Mouse (Mus musculus) embryonic facial prominence, embryonic 14.5 days (tissue): ENCODE results near the gene Mllt6. TPM values are rescaled to one million over a fixed set of nuclear protein-coding genes. Genes with fewer than 3 reads are reported as not detected.
"Not testable (repeated sequence)": the region's sequence is repeated elsewhere in the genome, so short reads cannot be mapped to it uniquely, and the experiment has no call there.

Experiments used
- ATAC-seq: fragments of 200-750 bp; cut with Nextera tagmentation; 2 replicates; pipeline ENCODE4 v1.8.0; 2017; ENCODE audit warnings: low read depth, moderate number of reproducible peaks, moderate TSS enrichment
- DNase-seq: peaks from one replicate; pipeline ENCODE4 v3.0.0-alpha.2; 2015; ENCODE audit warnings: low spot score
- H3K27ac ChIP-seq: fragments of 300-500 bp; sonication (generic); replicated peaks from 2 replicates; pipeline ENCODE4 v1.5.1; 2014; ENCODE audit warnings: low read depth, mild to moderate bottlenecking, low read length, moderate library complexity
- H3K27me3 ChIP-seq: fragments of 300-500 bp; sonication (generic); replicated peaks from 2 replicates; pipeline ENCODE4 v1.6.1; 2014; ENCODE audit warnings: low read length; ENCODE audit not compliant: control insufficient read depth, insufficient read depth
- H3K36me3 ChIP-seq: fragments of 300-500 bp; sonication (generic); 2 replicates; pipeline ENCODE4 v1.6.1; 2014; ENCODE audit warnings: low read length, mixed read lengths; ENCODE audit not compliant: control insufficient read depth, insufficient read depth
- H3K4me1 ChIP-seq: fragments of 300-500 bp; sonication (generic); 2 replicates; pipeline ENCODE4 v1.6.1; 2014; ENCODE audit warnings: antibody characterized with exemption, low read length; ENCODE audit not compliant: control insufficient read depth, insufficient read depth
- H3K4me2 ChIP-seq: fragments of 300-500 bp; sonication (generic); 2 replicates; pipeline ENCODE4 v1.6.1; 2014; ENCODE audit warnings: low read depth, mild to moderate bottlenecking, low read length, moderate library complexity, mixed read lengths
- H3K4me3 ChIP-seq: fragments of 300-500 bp; sonication (generic); 2 replicates; pipeline ENCODE4 v1.5.1; 2014; ENCODE audit warnings: low read depth, mild to moderate bottlenecking, low read length
- H3K9ac ChIP-seq: fragments of 300-500 bp; sonication (generic); 2 replicates; pipeline ENCODE4 v1.6.1; 2014; ENCODE audit warnings: low read depth, mild to moderate bottlenecking, low read length, moderate library complexity, mixed read lengths
- H3K9me3 ChIP-seq: fragments of 300-500 bp; sonication (generic); 2 replicates; pipeline ENCODE4 v1.6.1; 2016; ENCODE audit warnings: low read length; ENCODE audit not compliant: control insufficient read depth
- WGBS: fragments of 180-500 bp; shearing (Covaris S2); extraction: QIAGEN DNeasy Blood & Tissue Kit; methylation state at CpG from one replicate; pipeline ENCODE4 v1.1.7; 2014; 5-methylcytosine and 5-hydroxymethylcytosine counted together
- polyA plus RNA-seq: library from polyadenylated mRNA; unstranded; fragments of >200 nt; fragmentation: Nextera tagmentation; extraction: Ambion mirVana; gene quantifications from 2 replicates; pipeline ENCODE4 v1.2.1, GENCODE M21; 2014

Gene Mllt6
- polyA plus RNA-seq, 1 experiment from 2014 or later = 3.5 TPM

GRCm38 (mm10) chr11:97703039-97703826 lies 40.0 kb downstream of the Mllt6 start, which contains the start of gene Psmb3:
Gene Psmb3, plus strand, starts transcription at chr11:97703399.
- peak within 1 kb of the TSS; percentile 76 for H3K4me2 ChIP-seq
- H3K27me3 ChIP-seq = no peaks in the 10 kb centered on the region
- peaks cover 35% of the 10 kb centered on the region for H3K36me3 ChIP-seq
- no peaks in the 10 kb centered on the region for H3K9me3 ChIP-seq
- peaks cover 12% of the 10 kb centered on the region for H3K4me1 ChIP-seq
- 0% methylated on average over 32 of the region's 35 CpGs for WGBS
- DNase-seq (peak; percentile 100), ATAC-seq (peak; percentile 92)
- peak within 1 kb of the TSS; percentile 77 for H3K27ac ChIP-seq
- peak within 1 kb of the TSS; percentile 59 for H3K4me3 ChIP-seq
- peak within 1 kb of the TSS; percentile 72 for H3K9ac ChIP-seq

- H3K27me3 ChIP-seq, H3K9me3 ChIP-seq, H3K4me1 ChIP-seq, H3K4me3 ChIP-seq, DNase-seq, ATAC-seq, H3K4me2 ChIP-seq, H3K9ac ChIP-seq, H3K27ac ChIP-seq: not testable (repeated sequence)
- WGBS = 74% methylated on average over 2 of the region's 2 CpGs
- peaks cover 77% of the 10 kb centered on the region for H3K36me3 ChIP-seq
Observed at GRCm38 (mm10) chr11:97710067-97710466, 46.9 kb downstream of the Mllt6 start.

- ATAC-seq (no peak), DNase-seq (no peak)
- Histone ChIP-seq H3K4me2 (no peak overlapping the region), H3K36me3 (peaks cover 71% of the 10 kb centered on the region), H3K9me3 (no peaks in the 10 kb centered on the region), H3K27ac (no peak overlapping the region), H3K9ac (no peak overlapping the region), H3K4me3 (no peak overlapping the region), H3K27me3 (no peaks in the 10 kb centered on the region), H3K4me1 (no peaks in the 10 kb centered on the region)
- 76% methylated on average over 13 of the region's 13 CpGs for WGBS
Observed at GRCm38 (mm10) chr11:97711200-97711900, 48.1 kb downstream of the Mllt6 start.

- ATAC-seq = no peak
- Histone ChIP-seq H3K9ac (no peak overlapping the region), H3K4me2 (no peak overlapping the region), H3K4me1 (no peaks in the 10 kb centered on the region), H3K27me3 (no peaks in the 10 kb centered on the region), H3K36me3 (peaks cover 70% of the 10 kb centered on the region), H3K27ac (no peak overlapping the region), H3K4me3 (no peak overlapping the region), H3K9me3 (no peaks in the 10 kb centered on the region)
- no peak for DNase-seq
- WGBS = 92% methylated on average over 15 of the region's 15 CpGs
Observed at GRCm38 (mm10) chr11:97712286-97712685, 49.1 kb downstream of the Mllt6 start.

GRCm38 (mm10) chr11:97713896-97714295 lies 50.7 kb downstream of the Mllt6 start:
- Histone ChIP-seq H3K27me3 (no peaks in the 10 kb centered on the region), H3K36me3 (peaks cover 70% of the 10 kb centered on the region), H3K9ac (no peak overlapping the region), H3K4me1 (no peaks in the 10 kb centered on the region), H3K9me3 (no peaks in the 10 kb centered on the region), H3K4me2 (no peak overlapping the region), H3K27ac (no peak overlapping the region), H3K4me3 (no peak overlapping the region)
- no peak for DNase-seq
- ATAC-seq = no peak
- WGBS = 87% methylated on average over 8 of the region's 8 CpGs

- Histone ChIP-seq H3K27me3 (no peaks in the 10 kb centered on the region), H3K4me2 (no peak overlapping the region), H3K36me3 (peaks cover 70% of the 10 kb centered on the region), H3K9ac (no peak overlapping the region), H3K27ac (no peak overlapping the region), H3K4me3 (no peak overlapping the region), H3K4me1 (no peaks in the 10 kb centered on the region), H3K9me3 (no peaks in the 10 kb centered on the region)
- no peak for ATAC-seq
- 100% methylated on average over 3 of the region's 3 CpGs for WGBS
- DNase-seq = no peak
Observed at GRCm38 (mm10) chr11:97714356-97714755, 51.1 kb downstream of the Mllt6 start.

GRCm38 (mm10) chr11:97714784-97715760 lies 51.9 kb downstream of the Mllt6 start:
- ATAC-seq (no peak), DNase-seq (peak; percentile 23)
- WGBS = 85% methylated on average over 14 of the region's 14 CpGs
- Histone ChIP-seq H3K36me3 (peaks cover 76% of the 10 kb centered on the region), H3K27me3 (no peaks in the 10 kb centered on the region), H3K4me1 (no peaks in the 10 kb centered on the region), H3K27ac (peak overlapping the region; percentile 21), H3K4me2 (no peak overlapping the region), H3K4me3 (no peak overlapping the region), H3K9ac (no peak overlapping the region), H3K9me3 (no peaks in the 10 kb centered on the region)

- DNase-seq (no peak), ATAC-seq (no peak)
- no peaks in the 10 kb centered on the region for H3K9me3 ChIP-seq
- H3K4me1 ChIP-seq = no peaks in the 10 kb centered on the region
- no peak overlapping the region for H3K4me2 ChIP-seq
- 83% methylated on average over 8 of the region's 8 CpGs for WGBS
- no peaks in the 10 kb centered on the region for H3K27me3 ChIP-seq
- no peak overlapping the region for H3K27ac ChIP-seq
- H3K36me3 ChIP-seq = peaks cover 84% of the 10 kb centered on the region
- no peak overlapping the region for H3K4me3 ChIP-seq
- H3K9ac ChIP-seq = no peak overlapping the region
Observed at GRCm38 (mm10) chr11:97716021-97716420, 52.8 kb downstream of the Mllt6 start.
